Mouse (Mus musculus) gastrocnemius, adult 18-20 months (tissue): ENCODE measurements around the gene Armt1. TPM values are rescaled to one million over a fixed set of nuclear protein-coding genes. Genes with fewer than 3 reads are reported as not detected.

Experiments
- total RNA-seq, 2 experiments: library from RNA; stranded (reverse); gene quantifications; 2 replicates each; pipeline ENCODE4 v1.2.3; 2021

Armt1 gene
- total RNA-seq, 2 experiments from 2014 or later, result 15.2 to 16.1 TPM

Other genes starting within 250 kb of the Armt1 start
- 10 to 100 TPM in 1 of 2 experiments, 1 to 10 TPM in 1; 7.2 to 13.8 TPM for gene Akap12, start 166.1 kb upstream of the Armt1 start, total RNA-seq
- gene Zbtb2, start 44.4 kb upstream of the Armt1 start, total RNA-seq, result 1 to 10 TPM; 4.4 to 5.2 TPM
- gene Rmnd1, start 79 bp upstream of the Armt1 start, total RNA-seq, result 10 to 100 TPM; 32.3 to 35.2 TPM
- gene Ccdc170, start 50.0 kb downstream of the Armt1 start, total RNA-seq, result under 1 TPM; 0.50 to 0.84 TPM
- gene Esr1, start 179.1 kb downstream of the Armt1 start, total RNA-seq, result 10 to 100 TPM; 35.4 to 45.9 TPM